Mouse (Mus musculus): ENCODE measurements around the gene Rho. TPM values are rescaled to one million over a fixed set of nuclear protein-coding genes. Genes with fewer than 3 reads are reported as not detected.

The Rho gene
- polyA plus RNA-seq, 1 experiment from 2014 or later, result not detected

DNA sequence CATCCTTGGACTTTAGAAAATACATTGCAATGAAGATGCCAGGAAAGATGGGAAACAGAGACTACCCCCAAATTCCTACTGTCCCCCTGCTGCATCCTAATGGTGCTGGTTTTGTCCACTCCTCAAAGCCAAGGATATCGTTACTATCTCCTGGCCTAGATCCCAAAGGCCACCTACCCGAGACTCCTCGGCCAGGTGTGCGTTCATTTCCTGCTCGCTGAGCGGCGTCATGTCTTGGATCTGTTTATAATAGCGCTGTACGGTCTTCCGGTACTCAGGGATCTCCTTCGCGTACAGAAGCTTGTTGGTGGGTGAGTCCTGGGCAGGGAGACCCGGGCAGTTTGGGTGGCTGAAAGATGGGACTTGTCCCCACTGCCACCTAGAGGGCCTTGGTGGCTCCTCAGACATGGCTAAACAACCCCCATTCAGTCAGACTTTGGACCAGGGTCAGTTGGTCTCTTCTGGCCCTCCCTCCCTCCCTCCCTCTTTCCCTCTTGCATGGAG, 24.9 kb downstream of the Rho start:
- Histone ChIP-seq H3K4me2 (ENCODE audit: low read depth, low read length) (no peak overlapping the region), H3K27ac (ENCODE audit: low read length) (no peak overlapping the region), H3K36me3 (ENCODE audit: control insufficient read depth, insufficient read depth) (no peaks in the 10 kb centered on the region; the same call in 1 of the 2 replicates), H3K4me3 (ENCODE audit: low read depth, low read length) (no peak overlapping the region), H3K9ac (ENCODE audit: low read depth, low read length) (no peak overlapping the region), H3K9me3 (replicated peaks; ENCODE audit: control insufficient read depth, low read length) (no peaks in the 10 kb centered on the region), H3K27me3 (ENCODE audit: control insufficient read depth, insufficient read depth, low read depth, low read length) (no peaks in the 10 kb centered on the region), H3K4me1 (ENCODE audit: control insufficient read depth, low read depth, low read length) (peaks cover 4% of the 10 kb centered on the region; the same call in 1 of the 2 replicates)
- 79% methylated on average over 13 of the region's 13 CpGs for WGBS (ENCODE audit: insufficient replicate concordance)
- ATAC-seq (ENCODE audit: low read depth), result no peak

DNA sequence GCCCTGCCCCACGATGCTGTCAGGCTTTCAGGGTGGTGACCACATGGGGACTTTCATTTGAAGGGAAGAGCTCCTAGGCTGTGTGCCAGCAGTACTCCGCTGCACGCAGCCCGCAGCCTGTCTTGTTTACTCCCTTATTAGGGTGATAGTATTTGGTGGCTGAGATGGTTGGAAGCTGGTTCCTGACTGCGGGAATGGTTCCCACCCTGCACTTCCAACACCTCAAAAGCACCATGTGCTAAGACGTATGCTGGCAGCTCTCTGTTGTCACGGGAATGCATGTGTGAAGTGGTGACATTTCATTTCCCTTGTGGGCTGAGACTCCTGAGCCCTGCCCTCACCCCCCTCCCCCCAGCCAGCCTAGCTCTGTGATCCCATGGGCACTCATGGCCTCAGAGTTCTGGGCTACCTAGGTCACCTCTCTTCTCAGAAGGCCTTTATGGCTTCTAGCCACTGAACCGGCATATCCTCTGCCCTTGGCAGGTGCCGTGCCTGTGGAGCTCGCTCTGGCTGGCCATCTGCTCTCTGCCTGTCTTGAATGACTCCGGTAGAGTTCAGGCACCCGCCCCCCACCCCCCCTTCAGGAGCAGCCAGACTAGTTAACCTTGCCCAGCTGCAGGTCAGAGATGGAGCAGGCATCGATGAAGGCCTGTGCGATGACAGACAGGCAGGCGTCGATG, 25.5 kb downstream of the Rho start:
- H3K4me1 ChIP-seq (ENCODE audit: control insufficient read depth, low read depth, low read length), result peaks cover 4% of the 10 kb centered on the region; the same call in 1 of the 2 replicates
- H3K4me3 ChIP-seq (ENCODE audit: low read depth, low read length), result no peak overlapping the region
- WGBS (ENCODE audit: insufficient replicate concordance), result 60% methylated on average over 16 of the region's 16 CpGs
- ATAC-seq (ENCODE audit: low read depth), result peak; percentile 67
- no peak overlapping the region for H3K4me2 ChIP-seq (ENCODE audit: low read depth, low read length)
- H3K36me3 ChIP-seq (ENCODE audit: control insufficient read depth, insufficient read depth), result no peaks in the 10 kb centered on the region; the same call in 1 of the 2 replicates
- no peak overlapping the region for H3K9ac ChIP-seq (ENCODE audit: low read depth, low read length)
- H3K27me3 ChIP-seq (ENCODE audit: control insufficient read depth, insufficient read depth, low read depth, low read length), result no peaks in the 10 kb centered on the region
- no peaks in the 10 kb centered on the region for H3K9me3 ChIP-seq (replicated peaks; ENCODE audit: control insufficient read depth, low read length)
- H3K27ac ChIP-seq (ENCODE audit: low read length), result no peak overlapping the region

DNA sequence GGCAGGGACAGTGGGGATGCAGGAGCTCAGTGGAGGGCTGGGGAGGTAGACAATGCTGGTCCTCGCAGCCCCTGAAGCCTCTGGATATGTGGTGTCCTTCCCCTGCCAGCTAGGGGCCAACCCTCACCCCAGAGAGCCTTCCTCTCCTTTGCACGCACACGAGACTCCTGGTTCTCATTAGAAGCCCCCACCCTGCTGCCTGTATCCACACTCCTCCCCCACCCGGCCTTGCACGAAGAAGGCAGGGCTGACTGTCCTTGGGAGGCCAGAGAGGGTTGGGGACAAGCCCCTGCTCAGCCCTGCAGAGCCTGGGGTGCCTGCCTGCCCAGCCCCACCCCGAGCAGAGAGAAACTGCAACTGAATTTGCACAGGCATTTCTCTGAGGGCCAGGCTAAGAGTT, 26.1 kb downstream of the Rho start:
- Histone ChIP-seq H3K27ac (ENCODE audit: low read length) (no peak overlapping the region), H3K4me3 (ENCODE audit: low read depth, low read length) (no peak overlapping the region), H3K4me1 (ENCODE audit: control insufficient read depth, low read depth, low read length) (peaks cover 4% of the 10 kb centered on the region; the same call in 1 of the 2 replicates), H3K27me3 (ENCODE audit: control insufficient read depth, insufficient read depth, low read depth, low read length) (no peaks in the 10 kb centered on the region), H3K9me3 (replicated peaks; ENCODE audit: control insufficient read depth, low read length) (no peaks in the 10 kb centered on the region), H3K36me3 (ENCODE audit: control insufficient read depth, insufficient read depth) (no peaks in the 10 kb centered on the region; the same call in 1 of the 2 replicates), H3K4me2 (ENCODE audit: low read depth, low read length) (no peak overlapping the region), H3K9ac (ENCODE audit: low read depth, low read length) (no peak overlapping the region)
- WGBS (ENCODE audit: insufficient replicate concordance), result 51% methylated on average over 6 of the region's 6 CpGs
- no peak for ATAC-seq (ENCODE audit: low read depth)

DNA sequence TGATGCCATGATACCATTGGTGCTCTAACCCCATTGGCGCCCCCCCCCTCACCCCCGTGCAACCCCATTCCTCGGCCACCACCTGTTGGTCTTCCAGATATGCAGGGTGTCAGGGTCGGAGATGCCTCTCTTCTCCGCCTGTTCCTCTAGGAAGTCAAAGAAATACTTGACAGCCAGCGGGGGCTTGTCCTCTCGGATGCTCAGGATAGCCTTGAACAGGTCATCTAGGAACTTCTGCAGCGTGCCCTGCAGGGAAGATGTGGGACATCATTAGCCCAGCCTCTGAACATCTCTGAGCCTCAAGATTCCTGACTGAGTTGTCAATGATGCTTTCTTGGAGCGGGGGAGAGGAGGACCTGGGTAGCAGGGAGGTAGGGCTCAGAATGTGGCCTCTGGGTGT, 26.9 kb downstream of the Rho start:
- H3K4me2 ChIP-seq (ENCODE audit: low read depth, low read length), result no peak overlapping the region
- no peaks in the 10 kb centered on the region for H3K9me3 ChIP-seq (replicated peaks; ENCODE audit: control insufficient read depth, low read length)
- H3K27me3 ChIP-seq (ENCODE audit: control insufficient read depth, insufficient read depth, low read depth, low read length), result no peaks in the 10 kb centered on the region
- H3K27ac ChIP-seq (ENCODE audit: low read length), result no peak overlapping the region
- no peak overlapping the region for H3K4me3 ChIP-seq (ENCODE audit: low read depth, low read length)
- ATAC-seq (ENCODE audit: low read depth), result no peak
- peaks cover 4% of the 10 kb centered on the region; the same call in 1 of the 2 replicates for H3K4me1 ChIP-seq (ENCODE audit: control insufficient read depth, low read depth, low read length)
- WGBS (ENCODE audit: insufficient replicate concordance), result 76% methylated on average over 9 of the region's 9 CpGs
- H3K36me3 ChIP-seq (ENCODE audit: control insufficient read depth, insufficient read depth), result no peaks in the 10 kb centered on the region; the same call in 1 of the 2 replicates
- H3K9ac ChIP-seq (ENCODE audit: low read depth, low read length), result no peak overlapping the region

DNA sequence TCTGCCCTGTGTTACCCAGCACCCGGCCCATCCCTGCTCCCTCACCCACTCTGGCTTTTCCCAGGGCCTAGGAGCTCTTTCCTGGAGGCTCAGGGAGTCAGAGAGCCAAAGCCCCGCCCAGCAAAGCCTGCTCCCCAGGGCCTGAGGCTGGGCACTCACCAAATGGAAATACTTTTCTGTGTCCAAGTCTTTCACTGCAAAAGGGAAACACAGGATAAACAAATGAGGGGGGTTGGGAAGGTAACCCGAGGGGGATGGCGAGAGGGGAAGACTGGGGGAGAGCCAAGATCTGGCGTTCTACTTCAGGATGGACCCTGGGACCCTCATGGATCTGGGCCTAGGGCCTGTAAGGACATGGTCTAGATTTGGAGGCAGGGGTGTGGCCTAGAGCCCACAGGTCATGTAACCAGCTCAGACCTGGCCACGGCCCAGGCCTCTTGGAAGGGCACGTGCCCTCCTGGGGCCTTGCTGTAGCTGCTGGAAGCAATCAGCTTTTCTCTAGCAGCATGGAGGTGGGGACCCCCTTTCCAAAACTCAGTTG, 27.7 kb downstream of the Rho start:
- H3K27me3 ChIP-seq (ENCODE audit: control insufficient read depth, insufficient read depth, low read depth, low read length), result no peaks in the 10 kb centered on the region
- WGBS (ENCODE audit: insufficient replicate concordance), result 70% methylated on average over 7 of the region's 7 CpGs
- ATAC-seq (ENCODE audit: low read depth), result no peak
- H3K4me2 ChIP-seq (ENCODE audit: low read depth, low read length), result no peak overlapping the region
- no peak overlapping the region for H3K9ac ChIP-seq (ENCODE audit: low read depth, low read length)
- no peak overlapping the region for H3K27ac ChIP-seq (ENCODE audit: low read length)
- peaks cover 4% of the 10 kb centered on the region; the same call in 1 of the 2 replicates for H3K4me1 ChIP-seq (ENCODE audit: control insufficient read depth, low read depth, low read length)
- H3K36me3 ChIP-seq (ENCODE audit: control insufficient read depth, insufficient read depth), result no peaks in the 10 kb centered on the region; the same call in 1 of the 2 replicates
- no peaks in the 10 kb centered on the region for H3K9me3 ChIP-seq (replicated peaks; ENCODE audit: control insufficient read depth, low read length)
- no peak overlapping the region for H3K4me3 ChIP-seq (ENCODE audit: low read depth, low read length)

- Histone ChIP-seq H3K27ac (ENCODE audit: low read length) (no peak overlapping the region), H3K9me3 (replicated peaks; ENCODE audit: control insufficient read depth, low read length) (no peaks in the 10 kb centered on the region), H3K4me3 (ENCODE audit: low read depth, low read length) (no peak overlapping the region), H3K4me1 (ENCODE audit: control insufficient read depth, low read depth, low read length) (peaks cover 4% of the 10 kb centered on the region; the same call in 1 of the 2 replicates), H3K36me3 (ENCODE audit: control insufficient read depth, insufficient read depth) (no peaks in the 10 kb centered on the region; the same call in 1 of the 2 replicates), H3K27me3 (ENCODE audit: control insufficient read depth, insufficient read depth, low read depth, low read length) (no peaks in the 10 kb centered on the region), H3K4me2 (ENCODE audit: low read depth, low read length) (no peak overlapping the region), H3K9ac (ENCODE audit: low read depth, low read length) (no peak overlapping the region)
- 80% methylated on average over 19 of the region's 19 CpGs for WGBS (ENCODE audit: insufficient replicate concordance)
- no peak for ATAC-seq (ENCODE audit: low read depth)
These were observed 28.8 kb downstream of the Rho start for GRCm38 (mm10) chr6:115960322-115960721.

GRCm38 (mm10) chr6:115961743-115962142, 30.2 kb downstream of the Rho start:
- Histone ChIP-seq H3K4me1 (ENCODE audit: control insufficient read depth, low read depth, low read length) (peaks cover 4% of the 10 kb centered on the region; the same call in 1 of the 2 replicates), H3K27me3 (ENCODE audit: control insufficient read depth, insufficient read depth, low read depth, low read length) (no peaks in the 10 kb centered on the region), H3K9me3 (replicated peaks; ENCODE audit: control insufficient read depth, low read length) (no peaks in the 10 kb centered on the region), H3K27ac (ENCODE audit: low read length) (no peak overlapping the region), H3K4me2 (ENCODE audit: low read depth, low read length) (no peak overlapping the region), H3K36me3 (ENCODE audit: control insufficient read depth, insufficient read depth) (no peaks in the 10 kb centered on the region), H3K9ac (ENCODE audit: low read depth, low read length) (no peak overlapping the region), H3K4me3 (ENCODE audit: low read depth, low read length) (no peak overlapping the region)
- no peak for ATAC-seq (ENCODE audit: low read depth)
- 71% methylated on average over 3 of the region's 3 CpGs for WGBS (ENCODE audit: insufficient replicate concordance)

- WGBS (ENCODE audit: insufficient replicate concordance), result 70% methylated on average over 23 of the region's 23 CpGs
- Histone ChIP-seq H3K4me2 (ENCODE audit: low read depth, low read length) (no peak overlapping the region), H3K9me3 (replicated peaks; ENCODE audit: control insufficient read depth, low read length) (no peaks in the 10 kb centered on the region), H3K36me3 (ENCODE audit: control insufficient read depth, insufficient read depth) (no peaks in the 10 kb centered on the region), H3K27ac (ENCODE audit: low read length) (no peak overlapping the region), H3K9ac (ENCODE audit: low read depth, low read length) (no peak overlapping the region), H3K4me3 (ENCODE audit: low read depth, low read length) (no peak overlapping the region), H3K27me3 (ENCODE audit: control insufficient read depth, insufficient read depth, low read depth, low read length) (no peaks in the 10 kb centered on the region), H3K4me1 (ENCODE audit: control insufficient read depth, low read depth, low read length) (no peaks in the 10 kb centered on the region)
- ATAC-seq (ENCODE audit: low read depth), result no peak
These were observed 31.0 kb downstream of the Rho start for GRCm38 (mm10) chr6:115962439-115963085.

- H3K4me3 ChIP-seq (ENCODE audit: low read depth, low read length), result no peak overlapping the region
- H3K27me3 ChIP-seq (ENCODE audit: control insufficient read depth, insufficient read depth, low read depth, low read length), result no peaks in the 10 kb centered on the region
- no peaks in the 10 kb centered on the region; the same call in 1 of the 2 replicates for H3K4me1 ChIP-seq (ENCODE audit: control insufficient read depth, low read depth, low read length)
- H3K36me3 ChIP-seq (ENCODE audit: control insufficient read depth, insufficient read depth), result no peaks in the 10 kb centered on the region
- no peak for ATAC-seq (ENCODE audit: low read depth)
- 69% methylated on average over 9 of the region's 9 CpGs for WGBS (ENCODE audit: insufficient replicate concordance)
- no peak overlapping the region for H3K9ac ChIP-seq (ENCODE audit: low read depth, low read length)
- H3K9me3 ChIP-seq (replicated peaks; ENCODE audit: control insufficient read depth, low read length), result no peaks in the 10 kb centered on the region
- no peak overlapping the region for H3K27ac ChIP-seq (ENCODE audit: low read length)
- H3K4me2 ChIP-seq (ENCODE audit: low read depth, low read length), result no peak overlapping the region
These were observed 32.1 kb downstream of the Rho start for GRCm38 (mm10) chr6:115963656-115964055.
